Mouse (Mus musculus) adipose tissue, adult 10 weeks (tissue): ENCODE data around the gene Mvp. TPM values are rescaled to one million over a fixed set of nuclear protein-coding genes. Genes with fewer than 3 reads are reported as not detected.

Experiments
- polyA plus RNA-seq: library from polyadenylated mRNA; stranded (reverse); fragments of 350-450 nt; fragmentation: Illumina TruSeq; extraction: RNeasy Lipid Tissue Mini Kit (QIAGEN cat#74804); gene quantifications from one replicate; pipeline ENCODE4 v1.2.3, GENCODE M21; 2014; ENCODE audit warnings: low read depth, low replicate concordance

The Mvp gene
- 50.9 TPM for polyA plus RNA-seq

GRCm38 (mm10) chr7:127014320-127014719 is at the start of gene Mvp:
TSS of gene Mvp (minus strand) at chr7:127014621.

GRCm38 (mm10) chr7:127041851-127042672 is 27.6 kb upstream of the Mvp start, which contains the start of gene Kif22:
TSS of gene Kif22 (minus strand) at chr7:127042471.

GRCm38 (mm10) chr7:127026984-127027726 is 12.7 kb upstream of the Mvp start, which contains the start of gene Maz:
TSS of gene Maz (minus strand) at chr7:127027037.

GRCm38 (mm10) chr7:127020901-127021562 is 6.6 kb upstream of the Mvp start, which contains the start of the genes Gm42742 and Prrt2:
TSS of gene Gm42742 (minus strand) at chr7:127021097.
TSS of gene Prrt2 (minus strand) at chr7:127021211.

GRCm38 (mm10) chr7:127016971-127017949 is 2.8 kb upstream of the Mvp start, which contains the start of gene Pagr1a:
TSS of gene Pagr1a (minus strand) at chr7:127017352.

GRCm38 (mm10) chr7:127016481-127016485 is 1.9 kb upstream of the Mvp start, which contains the start of gene Pagr1b:
TSS of gene Pagr1b (minus strand) at chr7:127016484.

GRCm38 (mm10) chr7:126975950-126976866 is 38.2 kb downstream of the Mvp start, which contains the start of gene Cdiptos:
TSS of gene Cdiptos (minus strand) at chr7:126976098.

GRCm38 (mm10) chr7:126975893-126975949 is 38.7 kb downstream of the Mvp start, which contains the start of gene Cdipt:
TSS of gene Cdipt (plus strand) at chr7:126975914.

GRCm38 (mm10) chr7:126949793-126950646 is 64.4 kb downstream of the Mvp start, which contains the start of gene Sez6l2:
TSS of gene Sez6l2 (plus strand) at chr7:126950563.

GRCm38 (mm10) chr7:126949403-126949792 is 65.0 kb downstream of the Mvp start, which contains the start of gene Asphd1:
TSS of gene Asphd1 (minus strand) at chr7:126949582.

Other genes with a start within 250 kb of the Mvp start
- gene Gdpd3, start 248.3 kb downstream of the Mvp start, polyA plus RNA-seq = 3.7 TPM
- gene Ypel3, start 237.7 kb downstream of the Mvp start, polyA plus RNA-seq = 135 TPM
- gene Tbx6, start 233.1 kb downstream of the Mvp start, polyA plus RNA-seq = 1.4 TPM
- 76.2 TPM for gene Ppp4c, start 222.1 kb downstream of the Mvp start, polyA plus RNA-seq
- gene Fam57b, start 217.0 kb downstream of the Mvp start, polyA plus RNA-seq = 5.7 TPM
- gene 4930451I11Rik, start 183.0 kb downstream of the Mvp start, polyA plus RNA-seq = 1.2 TPM
- not detected for gene Doc2a, start 167.2 kb downstream of the Mvp start, polyA plus RNA-seq
- 20.1 TPM for gene Hirip3, start 152.6 kb downstream of the Mvp start, polyA plus RNA-seq
- 32.6 TPM for gene Ino80e, start 152.2 kb downstream of the Mvp start, polyA plus RNA-seq
- gene Taok2, start 129.9 kb downstream of the Mvp start, polyA plus RNA-seq = 53.1 TPM
- 58.2 TPM for gene Tmem219, start 91.7 kb downstream of the Mvp start, polyA plus RNA-seq
- gene Kctd13, start 85.7 kb downstream of the Mvp start, polyA plus RNA-seq = 12.5 TPM
- 0.30 TPM for gene Asphd1, start 65.0 kb downstream of the Mvp start, polyA plus RNA-seq
- gene Sez6l2, start 64.1 kb downstream of the Mvp start, polyA plus RNA-seq = 1.5 TPM
- gene Cdipt, start 38.7 kb downstream of the Mvp start, polyA plus RNA-seq = 96.0 TPM
- gene Cdiptos, start 38.5 kb downstream of the Mvp start, polyA plus RNA-seq = 29.3 TPM
- gene Pagr1b, start 1.9 kb upstream of the Mvp start, polyA plus RNA-seq = 1.6 TPM
- gene Pagr1a, start 2.7 kb upstream of the Mvp start, polyA plus RNA-seq = not detected
- 26.3 TPM for gene Gm42742, start 6.5 kb upstream of the Mvp start, polyA plus RNA-seq
- 2.7 TPM for gene Prrt2, start 6.6 kb upstream of the Mvp start, polyA plus RNA-seq
- gene Maz, start 12.4 kb upstream of the Mvp start, polyA plus RNA-seq = 78.3 TPM
- gene Kif22, start 27.9 kb upstream of the Mvp start, polyA plus RNA-seq = 3.2 TPM
- gene Zg16, start 72.7 kb upstream of the Mvp start, polyA plus RNA-seq = 1.4 TPM
- gene AI467606, start 76.7 kb upstream of the Mvp start, polyA plus RNA-seq = 12.4 TPM
- gene Qprt, start 107.6 kb upstream of the Mvp start, polyA plus RNA-seq = 1.2 TPM
- 1.4 TPM for gene Spn, start 123.2 kb upstream of the Mvp start, polyA plus RNA-seq
- 52.6 TPM for gene Cd2bp2, start 181.4 kb upstream of the Mvp start, polyA plus RNA-seq
- gene Tbc1d10b, start 193.8 kb upstream of the Mvp start, polyA plus RNA-seq = 27.7 TPM
- gene Mylpf, start 194.3 kb upstream of the Mvp start, polyA plus RNA-seq = 4.2 TPM
- 14.2 TPM for gene Zfp553, start 218.4 kb upstream of the Mvp start, polyA plus RNA-seq
- 11.1 TPM for gene Sept1, start 218.5 kb upstream of the Mvp start, polyA plus RNA-seq
- gene Zfp771, start 229.7 kb upstream of the Mvp start, polyA plus RNA-seq = 20.6 TPM
- 31.2 TPM for gene Dctpp1, start 246.1 kb upstream of the Mvp start, polyA plus RNA-seq